Mouse (Mus musculus) limb, embryonic 11.5 days (tissue): ENCODE measurements around the gene Spata18. TPM values are rescaled to one million over a fixed set of nuclear protein-coding genes. Genes with fewer than 3 reads are reported as not detected.

Experiments
- ATAC-seq: fragments of 200-750 bp; cut with Nextera tagmentation; 2 replicates; pipeline ENCODE4 v1.8.0; 2017; ENCODE audit warnings: low read depth; ENCODE audit not compliant: insufficient number of reproducible peaks, low FRiP score, low TSS enrichment
- DNase-seq: peaks from one replicate; pipeline ENCODE4 v3.0.0-alpha.2; 2015; ENCODE audit warnings: low spot score
- H3K27ac ChIP-seq: fragments of 300-500 bp; sonication (generic); replicated peaks from 2 replicates; pipeline ENCODE4 v1.5.1; 2014; ENCODE audit warnings: low read depth, mild to moderate bottlenecking, low read length
- H3K27me3 ChIP-seq: fragments of 300-500 bp; sonication (generic); 2 replicates; pipeline ENCODE4 v1.6.1; 2014; ENCODE audit warnings: mild to moderate bottlenecking, low read length, mixed read lengths; ENCODE audit not compliant: control insufficient read depth, insufficient read depth
- H3K36me3 ChIP-seq: fragments of 300-500 bp; sonication (generic); 2 replicates; pipeline ENCODE4 v1.6.1; 2014; ENCODE audit warnings: mild to moderate bottlenecking, low read length, moderate library complexity, mixed read lengths; ENCODE audit not compliant: control insufficient read depth, insufficient read depth
- H3K4me1 ChIP-seq: fragments of 300-500 bp; sonication (generic); 2 replicates; pipeline ENCODE4 v1.6.1; 2014; ENCODE audit warnings: low read length, mixed read lengths; ENCODE audit not compliant: control insufficient read depth, insufficient read depth
- H3K4me2 ChIP-seq: fragments of 300-500 bp; sonication (generic); 2 replicates; pipeline ENCODE4 v1.6.1; 2014; ENCODE audit warnings: low read depth, mild to moderate bottlenecking, moderate library complexity; ENCODE audit not compliant: severe bottlenecking
- H3K4me3 ChIP-seq: fragments of 300-500 bp; sonication (generic); 2 replicates; pipeline ENCODE4 v1.5.1; 2014; ENCODE audit warnings: low read depth, low read length
- H3K9ac ChIP-seq: fragments of 300-500 bp; sonication (generic); 2 replicates; pipeline ENCODE4 v1.6.1; 2014; ENCODE audit warnings: mild to moderate bottlenecking, low read length
- H3K9me3 ChIP-seq: fragments of 300-500 bp; sonication (generic); 2 replicates; pipeline ENCODE4 v1.6.1; 2016; ENCODE audit warnings: low read length; ENCODE audit not compliant: control insufficient read depth
- WGBS: fragments of 180-500 bp; shearing (Covaris S2); extraction: QIAGEN DNeasy Blood & Tissue Kit; methylation state at CpG from one replicate; pipeline ENCODE4 v1.1.7; 2014; 5-methylcytosine and 5-hydroxymethylcytosine counted together
- polyA plus RNA-seq: library from polyadenylated mRNA; unstranded; fragments of >200 nt; fragmentation: Nextera tagmentation; extraction: Ambion mirVana; gene quantifications from 2 replicates; pipeline ENCODE4 v1.2.1, GENCODE M21; 2014

Gene Spata18
- polyA plus RNA-seq, 1 experiment from 2014 or later = 2.6 TPM

DNA sequence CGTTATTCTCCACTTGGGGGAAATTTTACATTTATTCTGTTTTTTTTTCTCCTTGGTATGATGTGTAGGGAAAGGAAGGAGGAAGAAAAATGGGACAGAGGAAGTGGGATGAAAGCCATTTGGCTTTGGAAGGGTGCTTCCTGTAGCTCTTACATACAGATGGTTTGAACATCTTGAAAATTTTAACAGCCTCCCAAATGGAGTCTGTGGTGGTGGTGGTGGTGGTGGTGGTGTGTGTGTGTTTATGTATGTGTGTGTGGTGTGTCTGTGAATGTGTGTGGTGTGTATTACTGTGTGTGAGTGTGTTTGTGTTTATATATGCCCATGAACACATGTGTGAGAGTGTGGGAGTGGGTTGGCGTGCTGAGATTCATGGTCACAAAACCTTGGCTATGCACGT, 24.4 kb downstream of the Spata18 start:
- Histone ChIP-seq H3K9ac (no peak overlapping the region), H3K4me3 (no peak overlapping the region), H3K4me1 (no peaks in the 10 kb centered on the region), H3K9me3 (no peaks in the 10 kb centered on the region), H3K27ac (no peak overlapping the region), H3K36me3 (no peaks in the 10 kb centered on the region), H3K4me2 (no peak overlapping the region), H3K27me3 (no peaks in the 10 kb centered on the region)
- ATAC-seq (no peak), DNase-seq (no peak)
- WGBS = 95% methylated on average over 3 of the region's 3 CpGs

DNA sequence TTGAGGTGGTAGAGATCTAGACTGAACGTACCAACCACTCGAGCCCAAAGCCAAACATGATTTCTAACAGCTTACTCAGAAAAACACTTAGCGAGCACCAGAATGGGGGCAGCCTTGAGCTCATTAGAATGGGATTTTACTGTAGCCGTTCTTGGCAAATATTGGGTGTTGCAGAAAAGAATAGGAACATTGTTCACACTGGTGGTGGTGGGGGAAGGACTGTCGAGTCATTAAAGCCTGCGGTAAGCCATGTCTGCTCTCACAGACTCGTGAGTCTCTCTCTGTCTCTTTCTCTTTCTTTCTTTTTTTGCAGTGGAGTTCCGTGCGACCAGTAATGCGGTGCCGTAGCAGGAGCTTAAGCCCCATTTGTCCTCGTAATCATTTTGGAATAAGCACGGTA, 25.4 kb downstream of the Spata18 start:
- Histone ChIP-seq H3K9ac (no peak overlapping the region), H3K4me3 (no peak overlapping the region), H3K9me3 (no peaks in the 10 kb centered on the region), H3K27ac (0 out of 2 replicates have a peak overlapping the region, but pooled peaks have one; percentile 38), H3K4me2 (no peak overlapping the region), H3K4me1 (no peaks in the 10 kb centered on the region), H3K36me3 (no peaks in the 10 kb centered on the region), H3K27me3 (no peaks in the 10 kb centered on the region)
- DNase-seq (no peak), ATAC-seq (no peak)
- WGBS = 70% methylated on average over 13 of the region's 13 CpGs

DNA sequence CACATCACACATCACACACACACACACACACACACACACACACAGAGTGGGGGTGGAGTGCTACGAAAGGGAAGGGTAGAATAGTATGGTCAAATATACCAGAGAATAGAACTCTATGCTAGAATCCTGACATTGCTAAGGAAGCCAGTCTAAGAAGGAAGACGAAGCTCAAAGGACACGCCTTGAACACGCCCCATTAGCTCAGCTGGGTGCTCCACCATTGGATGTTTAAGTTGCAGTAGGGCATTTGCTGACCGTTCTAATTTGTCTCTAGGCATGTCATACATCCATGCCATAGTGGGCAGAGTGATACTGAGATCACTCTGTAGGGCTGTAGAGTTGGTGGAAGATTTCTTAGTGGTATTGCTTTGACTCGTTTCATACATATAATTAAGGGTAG, 32.0 kb downstream of the Spata18 start:
- H3K9ac ChIP-seq = no peak overlapping the region
- no peaks in the 10 kb centered on the region for H3K27me3 ChIP-seq
- H3K9me3 ChIP-seq = no peaks in the 10 kb centered on the region
- no peak overlapping the region for H3K4me3 ChIP-seq
- H3K27ac ChIP-seq = no peak overlapping the region
- whole genome bisulfite sequencing = 82% methylated on average over 6 of the region's 6 CpGs
- no peak for ATAC-seq
- H3K4me2 ChIP-seq = no peak overlapping the region
- H3K36me3 ChIP-seq = no peaks in the 10 kb centered on the region
- H3K4me1 ChIP-seq = no peaks in the 10 kb centered on the region
- DNase-seq = no peak

DNA sequence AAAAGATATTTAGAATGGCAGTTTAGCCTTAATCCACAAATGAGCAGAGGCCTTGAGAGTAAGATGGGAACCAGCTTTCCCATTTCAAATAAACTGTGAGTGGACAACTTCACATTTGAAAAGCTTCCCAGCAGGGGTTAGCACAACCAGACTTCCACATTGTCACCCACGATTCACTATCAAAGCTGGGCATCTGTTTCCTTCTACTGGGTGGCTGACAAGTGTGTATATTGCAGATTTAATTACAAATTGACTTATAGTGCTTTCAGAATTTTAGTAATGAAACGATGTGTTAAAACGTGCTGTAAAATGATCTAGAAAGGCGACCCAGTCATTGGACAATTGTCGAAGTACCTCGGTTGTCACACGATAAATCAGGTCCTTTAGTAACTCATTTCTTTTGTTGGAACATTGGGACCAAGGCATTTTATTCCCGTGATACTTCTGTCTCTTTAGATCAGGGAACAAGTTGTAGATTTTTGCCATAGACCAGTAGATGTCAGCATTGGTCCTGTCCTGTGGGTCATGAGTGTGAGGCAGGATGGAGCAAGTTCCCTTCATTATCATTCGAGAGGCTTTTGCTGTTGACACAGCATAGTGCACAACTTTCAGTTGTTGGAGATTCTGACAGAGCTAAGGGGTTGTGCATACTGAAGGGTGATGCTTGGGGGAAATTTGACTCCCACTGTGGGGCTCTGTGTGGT, 32.7 kb downstream of the Spata18 start:
- no peaks in the 10 kb centered on the region for H3K9me3 ChIP-seq
- H3K27ac ChIP-seq = no peak overlapping the region
- no peaks in the 10 kb centered on the region for H3K4me1 ChIP-seq
- no peaks in the 10 kb centered on the region for H3K36me3 ChIP-seq
- WGBS = 47% methylated on average over 9 of the region's 9 CpGs
- H3K27me3 ChIP-seq = no peaks in the 10 kb centered on the region
- H3K9ac ChIP-seq = no peak overlapping the region
- no peak overlapping the region for H3K4me3 ChIP-seq
- no peak for DNase-seq
- ATAC-seq = no peak
- no peak overlapping the region for H3K4me2 ChIP-seq

DNA sequence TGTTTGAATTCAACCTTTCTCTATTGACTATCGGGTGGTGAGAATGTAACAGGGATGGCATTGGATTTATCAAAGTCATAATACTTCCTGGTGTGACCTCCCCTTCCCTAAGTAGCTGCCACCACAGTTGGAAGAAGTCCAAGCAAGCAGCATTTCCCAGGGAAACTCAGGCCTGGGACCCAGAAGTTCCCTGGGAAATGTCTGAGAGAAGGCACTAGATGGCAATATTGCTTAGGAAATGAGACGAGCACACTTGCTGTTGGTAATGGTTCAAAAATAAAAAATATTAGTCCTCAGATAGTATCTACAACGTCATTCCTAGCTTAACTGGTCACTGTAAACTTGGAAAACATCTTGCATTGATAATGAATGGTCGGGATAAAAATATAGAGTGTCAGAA, 35.0 kb downstream of the Spata18 start:
- Histone ChIP-seq H3K9ac (no peak overlapping the region), H3K4me1 (peaks cover 4% of the 10 kb centered on the region; the same call in 1 of the 2 replicates), H3K9me3 (no peaks in the 10 kb centered on the region), H3K4me2 (no peak overlapping the region), H3K36me3 (no peaks in the 10 kb centered on the region), H3K27me3 (no peaks in the 10 kb centered on the region), H3K27ac (no peak overlapping the region), H3K4me3 (no peak overlapping the region)
- ATAC-seq (no peak), DNase-seq (peak; percentile 52)
- 34% methylated on average over 4 of the region's 4 CpGs for WGBS

DNA sequence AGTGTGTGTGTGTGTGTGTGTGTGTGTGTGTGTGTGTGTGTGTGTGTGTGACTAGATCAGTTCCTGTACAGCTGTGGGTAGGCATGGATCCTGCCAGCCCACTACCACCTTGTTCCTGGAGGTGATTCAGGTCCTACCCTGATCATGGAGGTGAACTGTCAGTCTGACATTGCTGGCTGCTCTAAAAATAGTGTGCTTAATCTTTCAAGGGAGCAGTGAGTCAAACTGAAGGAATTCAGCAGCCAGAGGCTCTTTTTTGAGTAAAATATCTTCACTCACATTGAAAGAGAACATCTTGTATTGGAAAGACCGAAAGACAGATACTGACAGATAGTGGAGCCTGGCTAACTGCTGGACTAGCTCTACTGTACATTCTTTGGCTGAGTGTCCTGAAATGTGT, 37.4 kb downstream of the Spata18 start:
- H3K27ac ChIP-seq = no peak overlapping the region
- WGBS = 86% methylated on average over 1 of the region's 1 CpGs
- ATAC-seq = no peak

DNA sequence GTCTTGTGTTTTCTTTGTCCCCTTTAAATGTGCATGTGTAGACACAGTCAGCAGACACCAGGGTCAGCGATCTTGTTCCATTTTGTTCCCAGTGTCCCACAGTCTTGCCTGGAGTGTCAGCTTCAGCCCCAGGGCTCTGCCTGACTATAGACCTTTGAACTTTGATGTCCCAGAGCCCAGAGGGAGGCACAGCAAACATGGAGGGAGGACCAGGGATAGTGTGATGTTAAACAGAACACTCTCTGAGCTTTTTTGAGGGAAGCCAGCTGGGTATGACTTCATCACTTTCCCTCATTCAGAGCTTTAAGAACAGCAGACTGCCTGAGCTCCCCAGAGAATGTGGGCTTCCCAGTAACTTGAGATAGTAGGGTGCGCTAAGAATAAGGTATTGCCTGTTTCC, 39.0 kb downstream of the Spata18 start:
- WGBS = 61% methylated on average over 2 of the region's 2 CpGs
- Histone ChIP-seq H3K4me2 (no peak overlapping the region), H3K36me3 (no peaks in the 10 kb centered on the region), H3K27me3 (no peaks in the 10 kb centered on the region), H3K27ac (no peak overlapping the region), H3K4me3 (no peak overlapping the region), H3K4me1 (peaks cover 10% of the 10 kb centered on the region), H3K9me3 (no peaks in the 10 kb centered on the region), H3K9ac (no peak overlapping the region)
- ATAC-seq (no peak), DNase-seq (no peak)

More for the DNA sequence above, 37.4 kb downstream of the Spata18 start:
- no peaks in the 10 kb centered on the region for H3K27me3 ChIP-seq
- H3K36me3 ChIP-seq = no peaks in the 10 kb centered on the region
- H3K4me1 ChIP-seq = peaks cover 6% of the 10 kb centered on the region
- no peaks in the 10 kb centered on the region for H3K9me3 ChIP-seq
- no peak overlapping the region for H3K9ac ChIP-seq
- no peak for DNase-seq
- H3K4me2 ChIP-seq = no peak overlapping the region
- no peak overlapping the region for H3K4me3 ChIP-seq

DNA sequence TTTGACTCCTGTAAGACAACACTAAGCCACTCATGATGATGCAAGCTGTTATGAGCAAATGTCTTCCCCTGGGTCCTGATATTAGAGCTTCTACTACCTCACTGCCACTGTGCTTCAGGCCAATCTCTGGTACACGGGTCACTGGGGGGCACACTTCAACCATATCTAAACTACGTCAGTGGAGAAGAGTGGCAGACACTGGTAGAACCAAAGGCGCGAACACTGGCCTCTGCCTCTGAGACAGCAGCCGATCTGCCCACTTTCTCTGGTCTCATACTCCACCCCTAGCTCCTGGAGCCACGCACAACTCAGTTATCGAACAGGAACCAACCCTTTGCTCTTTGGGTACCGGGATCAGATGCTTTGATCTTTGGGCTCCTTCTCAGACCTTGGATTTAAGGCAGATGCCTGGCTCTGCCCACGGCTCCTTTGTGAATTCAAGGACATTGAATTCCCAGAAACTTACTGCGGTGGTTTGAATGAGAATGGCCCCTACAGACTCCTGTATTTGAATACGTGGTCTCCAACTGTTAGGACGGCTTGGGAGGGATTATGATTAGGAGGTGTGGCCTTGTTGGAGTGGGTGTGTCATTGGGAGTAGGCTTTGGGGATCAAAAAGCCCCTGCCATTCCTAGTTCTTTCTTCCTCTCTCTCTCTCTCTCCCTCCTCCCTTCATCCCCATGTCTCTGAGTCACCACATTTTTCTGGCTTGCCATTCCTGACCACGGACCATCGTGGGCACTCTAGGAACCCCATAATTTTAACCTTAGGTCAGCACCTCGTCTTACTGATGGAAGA, 40.7 kb downstream of the Spata18 start:
- H3K27me3 ChIP-seq = no peaks in the 10 kb centered on the region
- no peaks in the 10 kb centered on the region for H3K36me3 ChIP-seq
- H3K4me2 ChIP-seq = no peak overlapping the region
- no peaks in the 10 kb centered on the region for H3K9me3 ChIP-seq
- 45% methylated on average over 15 of the region's 15 CpGs for WGBS
- peaks cover 10% of the 10 kb centered on the region for H3K4me1 ChIP-seq
- H3K4me3 ChIP-seq = no peak overlapping the region
- ATAC-seq = no peak
- no peak overlapping the region for H3K27ac ChIP-seq
- H3K9ac ChIP-seq = no peak overlapping the region
- DNase-seq = no peak
